Comparison of ENCODE assay signal across 8 mouse cellular contexts in the genomic region with DNA sequence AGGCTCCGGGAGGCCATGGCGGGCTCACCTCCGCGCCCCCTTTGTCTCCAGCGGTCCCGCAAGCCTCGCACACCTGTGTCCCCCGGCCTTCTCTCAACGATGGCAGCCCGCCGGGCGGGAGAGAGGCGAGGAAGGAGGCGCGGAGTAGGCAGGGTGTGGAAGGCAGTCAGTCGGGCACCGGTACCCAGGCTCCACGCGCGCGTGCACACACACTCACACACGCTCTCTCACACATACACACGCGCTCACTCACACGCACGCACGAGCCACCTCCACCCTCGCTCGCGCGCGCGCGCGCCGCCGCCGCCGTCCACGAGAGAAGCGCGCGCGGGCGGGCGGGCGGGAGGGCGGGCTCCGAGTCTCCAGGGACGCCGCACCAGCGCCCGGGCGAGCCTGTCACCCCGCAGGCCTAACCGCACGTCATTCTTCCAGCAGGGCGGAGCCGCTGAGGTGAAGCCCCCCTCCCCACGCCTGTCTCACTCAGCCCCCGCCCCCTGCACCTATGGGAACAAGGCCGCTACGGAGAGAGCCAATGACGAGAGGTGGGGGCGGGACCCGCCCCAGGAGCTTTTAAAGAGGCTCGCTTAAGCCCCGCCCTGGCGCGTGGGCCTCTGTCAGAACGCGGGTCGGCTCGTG. TPM values are rescaled to one million over a fixed set of nuclear protein-coding genes. Genes with fewer than 3 reads are reported as not detected.
DNase-seq lines count a peak whose midpoint lies in the region; ATAC-seq and TF ChIP-seq lines count a peak whose summit lies in the region.

Rundc3b (minus strand) TSS at position 357 of the 636 bp plus-strand sequence.

- peak within 1 kb of the TSS; percentile 88 for H3K9ac ChIP-seq in hindbrain, embryonic 16.5 days (ENCODE audit: low read depth, low read length)

- WGBS in hindbrain, embryonic 16.5 days: 1% methylated on average over 45 of the region's 74 CpGs

- peak; percentile 96 for DNase-seq in T-cell, adult 2 months (ENCODE audit: low spot score)
- peak; percentile 93 to 95 for DNase-seq in cerebellum, postnatal 36 days
- DNase-seq in gastrocnemius, adult 2 months: peak; percentile 84
- DNase-seq in left cerebral cortex, adult 11 months (ENCODE audit: low spot score): peak; percentile 88
- DNase-seq in lung, postnatal 36 days: peak; percentile 95
- DNase-seq in retina, postnatal 1 day: peak; percentile 99
- DNase-seq in thymus, postnatal 4 days: peak; percentile 96

- no peaks in the 10 kb centered on the region for H3K36me3 ChIP-seq in hindbrain, embryonic 16.5 days (ENCODE audit: control insufficient read depth, insufficient read depth, low read length)

- no peak for TF ChIP-seq CTCF in gastrocnemius, adult 2 months (IDR thresholded peaks at IDR 0.05)

- intact Hi-C loops in gastrocnemius, adult 2 months (cut with DNase I): no loop called here

- no peaks in the 10 kb centered on the region; the same call in 1 of the 2 replicates for H3K4me1 ChIP-seq in hindbrain, embryonic 16.5 days (ENCODE audit: control insufficient read depth, insufficient read depth, low read depth, low read length)

- peak within 1 kb of the TSS; percentile 88 for H3K4me3 ChIP-seq in gastrocnemius, adult 2 months
- peak within 1 kb of the TSS; percentile 95 for H3K4me3 ChIP-seq in hindbrain, embryonic 16.5 days (ENCODE audit: low read length)

- H3K4me2 ChIP-seq in hindbrain, embryonic 16.5 days (ENCODE audit: low read length): peak within 1 kb of the TSS; percentile 84

- H3K27ac ChIP-seq in gastrocnemius, adult 2 months: peak within 1 kb of the TSS; percentile 65
- H3K27ac ChIP-seq in hindbrain, embryonic 16.5 days (ENCODE audit: low read depth, low read length): peak within 1 kb of the TSS; percentile 86

- H3K9me3 ChIP-seq in hindbrain, embryonic 16.5 days (ENCODE audit: control insufficient read depth, low read length): no peaks in the 10 kb centered on the region

- no peaks in the 10 kb centered on the region for H3K27me3 ChIP-seq in hindbrain, embryonic 16.5 days (replicated peaks; ENCODE audit: control insufficient read depth, insufficient read depth, low read length)

- peak; percentile 98 for ATAC-seq in hindbrain, embryonic 16.5 days

RNA-seq across cellular contexts. Expression of gene Rundc3b, which starts in this region (rescaled TPM):
- total RNA-seq in gastrocnemius, adult 2 months (2021): under 1 TPM; 0.05 to 0.17 TPM
- polyA plus RNA-seq in hindbrain, embryonic 16.5 days (2015; fragmentation: Nextera tagmentation; extraction: Ambion mirVana): 40.7 and 42.0 TPM in 2 replicates

Comparison
In these comparisons a context has a peak if more than half of its experiments do, and no peak if none do; other contexts are left out.
1. Peak in every context shown above with its lines: DNase-seq, ATAC-seq, H3K4me3 ChIP-seq and H3K27ac ChIP-seq.
2. Peak in DNase-seq, H3K4me3 ChIP-seq and H3K27ac ChIP-seq in gastrocnemius, adult 2 months; RNA of the gene not detected or under 1 TPM.